Mouse (Mus musculus): ENCODE data around the gene Ezh1. TPM values are rescaled to one million over a fixed set of nuclear protein-coding genes. Genes with fewer than 3 reads are reported as not detected.

Ezh1 gene
- polyA plus RNA-seq, 1 experiment from 2014 or later: 17.6 TPM

DNA sequence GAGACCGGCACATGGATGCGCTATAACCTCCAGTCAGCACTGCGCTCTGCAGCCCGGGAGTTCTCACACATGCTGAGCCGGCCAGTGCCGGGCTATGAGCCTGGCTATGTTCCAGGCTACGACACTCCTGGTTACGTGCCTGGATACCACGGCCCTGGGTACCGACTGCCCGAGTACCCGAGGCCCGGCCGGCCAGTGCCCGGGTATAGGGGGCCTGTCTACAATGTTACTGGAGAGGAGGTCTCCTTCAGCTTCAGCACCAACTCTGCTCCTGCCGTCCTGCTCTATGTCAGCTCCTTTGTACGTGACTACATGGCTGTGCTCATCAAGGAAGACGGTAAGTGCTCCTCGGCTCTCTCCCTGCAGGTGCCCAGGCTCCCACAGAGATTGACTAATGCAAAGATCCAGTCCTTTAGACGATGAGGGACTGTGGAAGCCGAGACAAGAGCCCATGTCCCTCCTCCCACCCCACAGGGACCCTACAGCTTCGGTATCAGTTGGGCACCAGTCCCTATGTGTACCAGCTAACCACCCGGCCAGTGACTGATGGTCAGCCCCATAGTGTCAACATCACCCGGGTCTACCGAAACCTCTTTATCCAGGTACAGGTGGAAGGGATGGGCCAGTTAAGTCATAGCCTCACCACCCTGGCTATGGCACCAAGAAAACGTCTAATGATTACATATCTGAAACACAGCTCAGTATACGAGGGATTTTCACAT, 39.6 kb downstream of the Ezh1 start:
- Histone ChIP-seq H3K36me3 (no peaks in the 10 kb centered on the region), H3K4me1 (replicated peaks) (peaks cover 36% of the 10 kb centered on the region), H3K4me2 (replicated peaks) (no peak overlapping the region), H3K27ac (no peak overlapping the region), H3K4me3 (replicated peaks) (no peak overlapping the region), H3K9me3 (no peaks in the 10 kb centered on the region), H3K9ac (replicated peaks) (no peak overlapping the region), H3K27me3 (peaks cover 5% of the 10 kb centered on the region; the same call in 1 of the 2 replicates)
- WGBS: 85% methylated on average over 27 of the region's 27 CpGs
- no peak for ATAC-seq

DNA sequence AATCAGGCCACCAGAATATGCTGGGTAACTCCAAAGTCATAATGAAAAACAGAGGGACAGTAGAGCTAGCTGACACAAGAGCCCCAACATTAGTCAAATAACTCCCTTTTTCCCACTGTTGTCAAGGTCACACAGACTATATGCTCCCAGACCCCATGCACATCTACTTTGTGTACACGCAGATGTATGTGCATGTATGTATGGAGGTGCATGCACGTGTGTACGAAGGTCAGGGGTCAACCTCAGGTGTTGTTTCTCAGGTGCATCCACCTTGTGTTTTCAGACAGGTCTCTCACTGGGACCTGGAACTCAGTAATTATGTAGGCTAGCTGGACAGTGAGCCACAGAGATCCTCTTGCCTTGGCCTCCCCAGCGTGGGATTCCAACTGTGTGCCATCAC, 40.8 kb downstream of the Ezh1 start:
- Histone ChIP-seq H3K36me3 (no peaks in the 10 kb centered on the region), H3K4me3 (replicated peaks) (no peak overlapping the region), H3K9me3 (no peaks in the 10 kb centered on the region), H3K27ac (no peak overlapping the region), H3K4me2 (replicated peaks) (no peak overlapping the region), H3K27me3 (peaks cover 5% of the 10 kb centered on the region; the same call in 1 of the 2 replicates), H3K4me1 (replicated peaks) (peaks cover 24% of the 10 kb centered on the region), H3K9ac (replicated peaks) (no peak overlapping the region)
- 93% methylated on average over 4 of the region's 4 CpGs for WGBS
- no peak for ATAC-seq

DNA sequence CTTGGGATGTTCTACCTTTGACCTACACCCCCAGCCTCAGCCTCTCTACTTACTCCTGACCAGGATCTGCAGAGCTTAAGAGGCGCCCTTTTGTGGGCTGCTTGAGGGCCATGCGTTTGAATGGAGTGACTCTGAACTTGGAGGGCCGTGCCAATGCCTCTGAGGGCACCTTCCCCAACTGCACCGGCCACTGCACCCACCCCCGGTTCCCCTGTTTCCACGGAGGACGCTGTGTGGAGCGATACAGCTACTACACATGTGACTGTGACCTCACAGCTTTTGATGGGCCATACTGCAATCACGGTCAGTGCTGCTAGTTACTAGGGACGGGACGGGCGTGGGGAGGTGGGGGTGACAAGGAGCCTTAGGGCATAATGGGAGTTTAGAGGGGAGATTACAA, 41.3 kb downstream of the Ezh1 start:
- H3K4me3 ChIP-seq (replicated peaks): no peak overlapping the region
- 90% methylated on average over 12 of the region's 12 CpGs for WGBS
- H3K27ac ChIP-seq: no peak overlapping the region
- peaks cover 19% of the 10 kb centered on the region for H3K4me1 ChIP-seq (replicated peaks)
- no peak overlapping the region for H3K4me2 ChIP-seq (replicated peaks)
- H3K27me3 ChIP-seq: peaks cover 5% of the 10 kb centered on the region; the same call in 1 of the 2 replicates
- H3K9ac ChIP-seq (replicated peaks): no peak overlapping the region
- ATAC-seq: no peak
- H3K36me3 ChIP-seq: no peaks in the 10 kb centered on the region
- no peaks in the 10 kb centered on the region for H3K9me3 ChIP-seq

DNA sequence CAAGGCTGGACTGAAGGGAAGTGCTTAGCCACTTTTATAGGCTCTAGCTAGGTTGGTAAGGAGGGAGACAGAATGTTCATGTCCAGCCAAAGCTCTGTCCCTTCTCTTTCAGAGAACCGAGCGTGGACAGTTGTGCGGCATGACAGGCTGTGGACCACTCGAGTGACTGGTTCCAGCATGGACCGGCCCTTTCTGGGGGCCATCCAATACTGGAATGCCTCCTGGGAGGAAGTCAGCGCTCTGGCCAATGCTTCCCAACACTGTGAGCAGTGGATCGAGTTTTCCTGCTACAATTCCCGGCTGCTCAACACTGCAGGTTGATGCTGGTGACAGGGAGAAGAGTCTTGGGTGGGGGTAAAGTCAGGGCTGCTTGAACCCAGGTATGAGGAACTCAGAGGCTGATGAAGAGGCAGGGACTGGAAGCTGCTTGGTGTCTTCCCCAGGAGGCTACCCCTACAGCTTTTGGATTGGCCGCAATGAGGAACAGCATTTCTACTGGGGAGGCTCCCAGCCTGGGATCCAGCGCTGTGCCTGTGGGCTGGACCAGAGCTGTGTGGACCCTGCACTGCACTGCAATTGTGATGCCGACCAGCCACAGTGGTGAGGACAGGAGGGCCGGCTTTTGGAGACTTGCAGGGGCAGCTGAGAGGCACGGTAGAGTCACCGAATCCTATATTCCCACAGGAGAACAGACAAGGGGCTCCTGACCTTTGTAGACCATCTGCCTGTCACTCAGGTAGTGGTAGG, 43.3 kb downstream of the Ezh1 start:
- Histone ChIP-seq H3K27me3 (peaks cover 24% of the 10 kb centered on the region), H3K9me3 (no peaks in the 10 kb centered on the region), H3K9ac (replicated peaks) (peak overlapping the region; percentile 28; the same call in 1 of the 2 replicates), H3K4me1 (replicated peaks) (peaks cover 13% of the 10 kb centered on the region), H3K36me3 (no peaks in the 10 kb centered on the region), H3K4me3 (replicated peaks) (no peak overlapping the region), H3K4me2 (replicated peaks) (no peak overlapping the region), H3K27ac (no peak overlapping the region)
- 81% methylated on average over 14 of the region's 14 CpGs for WGBS
- no peak for ATAC-seq

DNA sequence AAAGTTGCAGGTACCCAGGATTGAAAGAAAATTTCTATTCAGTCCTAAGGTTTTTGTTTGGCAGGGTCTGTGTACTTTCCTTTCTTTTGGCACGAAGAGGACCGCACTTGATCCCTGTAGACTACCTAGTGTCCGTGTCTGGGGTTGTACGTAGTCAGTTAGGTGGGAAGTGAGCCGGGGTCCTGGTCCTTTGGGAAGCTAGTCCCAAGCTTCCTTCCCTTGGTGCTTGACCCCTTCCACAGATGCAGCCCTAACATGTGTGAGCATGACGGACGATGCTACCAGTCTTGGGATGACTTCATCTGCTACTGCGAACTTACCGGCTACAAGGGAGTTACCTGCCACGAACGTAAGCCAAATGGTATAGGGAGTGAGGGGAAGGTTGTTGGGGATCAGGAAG, 44.3 kb downstream of the Ezh1 start:
- H3K36me3 ChIP-seq: no peaks in the 10 kb centered on the region
- no peak overlapping the region for H3K4me3 ChIP-seq (replicated peaks)
- no peak for ATAC-seq
- 91% methylated on average over 11 of the region's 11 CpGs for WGBS
- no peaks in the 10 kb centered on the region for H3K9me3 ChIP-seq
- peaks cover 34% of the 10 kb centered on the region for H3K27me3 ChIP-seq
- H3K27ac ChIP-seq: no peak overlapping the region
- no peak overlapping the region for H3K9ac ChIP-seq (replicated peaks)
- peaks cover 21% of the 10 kb centered on the region for H3K4me1 ChIP-seq (replicated peaks)
- H3K4me2 ChIP-seq (replicated peaks): no peak overlapping the region

DNA sequence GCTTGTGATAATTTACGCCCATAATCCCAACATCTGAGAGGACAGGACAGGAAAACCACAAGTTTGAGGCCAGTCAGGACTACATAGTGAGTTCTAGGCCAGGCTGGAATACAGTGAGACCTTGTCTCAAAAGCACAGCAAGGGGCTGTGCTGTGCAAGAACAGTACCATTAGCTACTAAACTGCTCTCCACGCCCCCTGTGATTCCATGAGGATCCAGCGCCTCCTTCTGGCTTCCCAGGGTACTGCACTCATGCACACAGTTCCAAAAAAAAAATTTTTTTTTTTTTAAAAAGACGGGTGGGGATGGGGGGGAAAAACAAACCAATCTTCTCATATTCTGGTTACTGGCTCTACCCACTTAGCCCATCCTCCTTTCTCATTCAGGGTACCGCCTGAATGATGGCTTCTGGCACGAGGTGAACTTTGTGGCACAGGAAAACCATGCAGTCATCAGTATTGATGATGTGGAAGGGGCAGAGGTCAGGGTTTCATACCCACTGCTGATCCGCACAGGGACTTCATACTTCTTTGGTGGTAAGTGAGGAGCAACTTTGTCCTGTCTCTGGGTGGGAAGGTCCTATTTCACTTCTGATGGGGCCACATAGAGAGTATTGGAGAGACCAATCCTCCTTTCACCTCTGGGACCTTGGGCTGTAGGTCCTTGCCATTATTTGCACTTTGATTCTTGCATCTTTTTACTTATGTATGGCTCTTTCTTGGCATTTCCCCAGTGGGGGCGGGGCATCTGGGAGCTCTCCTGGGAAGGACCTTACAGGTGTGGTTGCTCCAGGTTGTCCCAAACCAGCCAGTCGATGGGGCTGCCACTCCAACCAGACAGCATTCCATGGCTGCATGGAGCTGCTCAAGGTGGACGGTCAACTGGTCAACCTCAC, 45.2 kb downstream of the Ezh1 start:
- ATAC-seq: no peak
- 42% methylated on average over 10 of the region's 10 CpGs for WGBS
- H3K4me2 ChIP-seq (replicated peaks): no peak overlapping the region

DNA sequence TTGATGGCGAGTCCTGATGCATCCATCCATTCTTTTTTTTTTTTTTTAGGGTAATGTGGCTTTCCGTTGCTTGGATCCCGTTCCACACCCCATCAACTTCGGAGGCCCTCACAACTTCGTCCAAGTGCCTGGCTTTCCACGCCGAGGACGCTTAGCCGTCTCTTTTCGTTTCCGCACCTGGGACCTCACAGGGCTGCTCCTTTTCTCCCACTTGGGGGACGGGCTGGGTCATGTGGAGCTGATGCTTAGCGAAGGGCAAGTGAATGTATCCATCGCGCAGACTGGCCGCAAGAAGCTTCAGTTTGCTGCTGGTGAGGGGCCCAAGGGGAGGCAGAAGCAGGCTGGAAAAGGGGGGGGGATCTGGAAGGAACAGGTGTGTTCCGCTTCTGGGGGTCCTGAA, 46.0 kb downstream of the Ezh1 start:
- H3K36me3 ChIP-seq: no peaks in the 10 kb centered on the region
- H3K27ac ChIP-seq: no peak overlapping the region
- peaks cover 47% of the 10 kb centered on the region for H3K27me3 ChIP-seq
- peaks cover 36% of the 10 kb centered on the region for H3K4me1 ChIP-seq (replicated peaks)
- no peak overlapping the region for H3K4me3 ChIP-seq (replicated peaks)
- no peaks in the 10 kb centered on the region for H3K9me3 ChIP-seq
- ATAC-seq: no peak
- H3K9ac ChIP-seq (replicated peaks): no peak overlapping the region
- WGBS: 65% methylated on average over 17 of the region's 17 CpGs
- H3K4me2 ChIP-seq (replicated peaks): no peak overlapping the region

More for the DNA sequence above, 45.2 kb downstream of the Ezh1 start:
- Histone ChIP-seq H3K36me3 (no peaks in the 10 kb centered on the region), H3K9me3 (no peaks in the 10 kb centered on the region), H3K9ac (replicated peaks) (no peak overlapping the region), H3K4me1 (replicated peaks) (peaks cover 29% of the 10 kb centered on the region), H3K4me3 (replicated peaks) (no peak overlapping the region), H3K27ac (no peak overlapping the region), H3K27me3 (peaks cover 42% of the 10 kb centered on the region)

DNA sequence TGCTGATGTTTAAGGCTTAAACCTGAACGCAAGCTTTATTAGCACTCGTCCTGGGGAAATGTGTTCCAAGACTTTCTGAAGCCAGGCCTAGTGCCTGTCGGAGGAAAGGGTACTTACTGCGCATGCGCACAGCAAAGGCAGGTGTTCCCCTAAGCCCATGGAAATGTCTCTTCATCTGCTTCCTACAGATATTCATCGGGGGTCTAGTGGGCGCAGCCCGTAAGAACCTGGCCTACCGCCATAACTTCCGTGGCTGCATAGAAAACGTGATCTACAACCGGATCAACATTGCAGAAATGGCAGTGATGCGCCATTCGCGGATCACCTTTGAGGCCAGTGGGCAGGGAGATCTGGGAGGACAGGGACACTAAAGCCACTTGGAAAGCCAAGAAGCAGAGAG, 47.0 kb downstream of the Ezh1 start:
- 82% methylated on average over 15 of the region's 15 CpGs for WGBS
- H3K36me3 ChIP-seq: no peaks in the 10 kb centered on the region

DNA sequence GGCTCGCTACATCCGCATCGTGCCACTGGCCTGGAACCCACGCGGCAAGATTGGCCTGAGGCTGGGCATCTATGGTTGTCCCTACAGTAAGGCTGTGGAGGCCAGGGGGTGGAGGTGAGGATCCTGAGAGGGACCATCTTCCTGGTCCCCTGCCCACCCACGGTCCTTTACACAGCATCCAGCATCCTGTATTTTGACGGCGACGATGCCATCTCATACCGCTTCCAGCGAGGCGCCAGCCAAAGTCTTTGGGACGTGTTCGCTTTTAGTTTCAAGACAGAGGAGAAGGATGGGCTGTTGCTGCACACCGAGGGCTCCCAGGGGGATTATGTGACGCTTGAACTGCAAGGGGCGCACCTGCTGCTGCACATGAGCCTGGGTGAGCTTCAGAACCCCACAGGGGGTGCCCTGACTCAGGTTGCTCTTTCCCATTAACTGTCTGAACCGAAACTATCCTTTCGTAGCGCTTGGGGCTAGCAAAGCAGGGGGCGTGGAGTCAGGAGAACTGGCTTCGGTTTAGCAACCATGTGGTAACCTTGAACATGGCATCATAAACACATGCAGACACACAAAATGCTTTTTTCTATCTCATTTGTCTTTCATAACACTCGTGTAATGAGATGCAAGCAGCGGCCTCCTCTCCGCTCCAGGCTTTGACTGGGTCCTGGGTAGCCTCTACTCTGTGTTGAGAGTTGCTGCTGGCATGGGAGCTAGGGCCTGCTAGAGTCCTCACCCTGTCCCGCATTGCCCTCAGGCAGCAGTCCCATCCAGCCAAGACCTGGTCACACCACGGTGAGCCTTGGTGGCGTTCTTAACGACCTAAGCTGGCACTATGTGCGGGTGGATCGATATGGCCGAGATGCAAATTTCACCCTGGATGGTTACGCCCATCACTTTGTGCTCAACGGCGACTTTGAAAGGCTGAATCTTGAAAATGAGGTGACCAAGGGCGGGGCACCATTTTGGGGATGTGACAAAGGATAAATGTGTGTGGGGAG, 47.9 kb downstream of the Ezh1 start:
- Histone ChIP-seq H3K9ac (replicated peaks) (no peak overlapping the region; the same call in 1 of the 2 replicates), H3K36me3 (no peaks in the 10 kb centered on the region), H3K4me1 (replicated peaks) (peaks cover 51% of the 10 kb centered on the region), H3K9me3 (no peaks in the 10 kb centered on the region), H3K27ac (no peak overlapping the region), H3K4me2 (replicated peaks) (peak overlapping the region; percentile 3; the same call in 1 of the 2 replicates), H3K4me3 (replicated peaks) (no peak overlapping the region), H3K27me3 (peaks cover 61% of the 10 kb centered on the region)
- no peak for ATAC-seq
- 44% methylated on average over 36 of the region's 36 CpGs for WGBS

More for the DNA sequence above, 47.0 kb downstream of the Ezh1 start:
- H3K27me3 ChIP-seq: peaks cover 54% of the 10 kb centered on the region
- no peaks in the 10 kb centered on the region for H3K9me3 ChIP-seq
- H3K9ac ChIP-seq (replicated peaks): no peak overlapping the region
- no peak overlapping the region for H3K27ac ChIP-seq
- H3K4me2 ChIP-seq (replicated peaks): no peak overlapping the region
- no peak for ATAC-seq
- no peak overlapping the region for H3K4me3 ChIP-seq (replicated peaks)
- peaks cover 45% of the 10 kb centered on the region for H3K4me1 ChIP-seq (replicated peaks)

DNA sequence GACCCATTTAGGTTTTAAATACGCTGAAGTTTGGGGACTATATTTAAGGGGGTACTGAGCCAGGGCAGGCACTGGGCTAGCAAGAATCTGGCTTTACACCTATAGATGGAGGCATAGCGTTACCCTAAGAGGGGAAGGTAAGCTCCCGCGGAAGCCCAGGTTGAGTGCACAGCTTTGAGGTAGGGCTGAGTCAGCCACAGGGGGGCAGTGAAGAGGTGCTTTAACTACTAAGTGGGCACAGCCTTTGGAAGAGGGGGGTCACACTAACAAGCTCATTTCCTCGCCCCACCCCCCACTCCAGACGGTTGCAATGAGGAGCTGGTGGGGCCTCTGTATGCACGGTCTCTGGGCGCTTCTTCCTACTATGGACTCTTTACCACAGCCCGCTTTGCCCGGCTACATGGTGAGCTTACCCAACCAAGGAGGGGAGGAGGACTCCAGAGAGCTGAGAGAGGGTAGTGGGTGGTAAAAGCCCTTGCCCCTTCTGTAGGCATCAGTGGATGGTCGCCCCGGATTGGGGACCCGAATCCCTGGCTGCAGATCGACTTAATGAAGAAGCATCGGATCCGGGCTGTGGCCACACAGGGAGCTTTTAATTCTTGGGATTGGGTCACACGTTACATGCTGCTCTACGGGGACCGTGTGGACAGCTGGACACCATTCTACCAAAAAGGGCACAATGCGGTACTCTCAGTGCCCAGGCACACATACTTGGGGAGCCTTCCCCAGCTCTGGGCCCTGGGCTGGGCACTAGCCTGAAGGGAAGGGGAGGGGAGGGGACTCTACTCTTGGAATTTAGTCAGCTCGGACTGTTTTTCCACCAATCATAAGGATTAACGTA, 49.1 kb downstream of the Ezh1 start:
- no peaks in the 10 kb centered on the region for H3K36me3 ChIP-seq
- H3K4me3 ChIP-seq (replicated peaks): peak overlapping the region; percentile 39
- peaks cover 64% of the 10 kb centered on the region for H3K27me3 ChIP-seq
- peak overlapping the region; percentile 57 for H3K4me2 ChIP-seq (replicated peaks)
- ATAC-seq: no peak
- WGBS: 20% methylated on average over 22 of the region's 22 CpGs
- no peaks in the 10 kb centered on the region for H3K9me3 ChIP-seq
- H3K27ac ChIP-seq: no peak overlapping the region
- 0 out of 2 replicates have a peak overlapping the region, but pooled peaks have one; percentile 60 for H3K9ac ChIP-seq (replicated peaks)
- peaks cover 60% of the 10 kb centered on the region for H3K4me1 ChIP-seq (replicated peaks)

Measured in midbrain, embryonic 13.5 days (tissue).